Mouse (Mus musculus) retina, embryonic 14.5 days (tissue): ENCODE measurements around the gene Ankrd35.
"Not testable (repeated sequence)": the region's sequence is repeated elsewhere in the genome, so short reads cannot be mapped to it uniquely, and the experiment has no call there.

Source experiments
- DNase-seq: peaks from one replicate; pipeline ENCODE4 v3.0.0-alpha.2; 2015; ENCODE audit warnings: low spot score

Ankrd35 gene

GRCm38 (mm10) chr3:96706217-96706616, 36.3 kb downstream of the Ankrd35 start:
- DNase-seq: no peak

GRCm38 (mm10) chr3:96706984-96707383, 37.1 kb downstream of the Ankrd35 start:
- no peak for DNase-seq

- DNase-seq: peak; percentile 91
Measured at GRCm38 (mm10) chr3:96707903-96708683, 38.2 kb downstream of the Ankrd35 start, which contains the start of gene Nudt17. Nudt17 (minus strand) TSS chr3:96708562.

- no peak for DNase-seq
Measured at GRCm38 (mm10) chr3:96708684-96709064, 38.7 kb downstream of the Ankrd35 start.

GRCm38 (mm10) chr3:96714286-96714685, 44.4 kb downstream of the Ankrd35 start:
- DNase-seq: no peak

- no peak for DNase-seq
Measured at GRCm38 (mm10) chr3:96715854-96716253, 45.9 kb downstream of the Ankrd35 start.

- DNase-seq: peak; percentile 63
Measured at GRCm38 (mm10) chr3:96719173-96719572, 49.2 kb downstream of the Ankrd35 start.

- peak; percentile 98 for DNase-seq
Measured at GRCm38 (mm10) chr3:96727343-96727827, 57.5 kb downstream of the Ankrd35 start, which contains the start of the genes Polr3c and Rnf115. Polr3c (minus strand) TSS chr3:96727628. Rnf115 (plus strand) TSS chr3:96727664.

GRCm38 (mm10) chr3:96727828-96728633, 58.1 kb downstream of the Ankrd35 start:
- peak; percentile 54 for DNase-seq

GRCm38 (mm10) chr3:96728634-96729402, 58.9 kb downstream of the Ankrd35 start:
- no peak for DNase-seq

- DNase-seq: no peak
Measured at GRCm38 (mm10) chr3:96729403-96729784, 59.5 kb downstream of the Ankrd35 start.

GRCm38 (mm10) chr3:96730785-96731184, 60.9 kb downstream of the Ankrd35 start:
- no peak for DNase-seq

- no peak for DNase-seq
Measured at GRCm38 (mm10) chr3:96733984-96734383, 64.1 kb downstream of the Ankrd35 start.

GRCm38 (mm10) chr3:96735200-96735599, 65.3 kb downstream of the Ankrd35 start:
- no peak for DNase-seq

- DNase-seq: no peak
Measured at GRCm38 (mm10) chr3:96737013-96737740, 67.2 kb downstream of the Ankrd35 start.

GRCm38 (mm10) chr3:96737995-96738394, 68.1 kb downstream of the Ankrd35 start:
- DNase-seq: peak; percentile 41

- DNase-seq: not testable (repeated sequence)
Measured at GRCm38 (mm10) chr3:96740279-96740678, 70.3 kb downstream of the Ankrd35 start.
